Mouse (Mus musculus) E14TG2a.4 (cell line): ENCODE results near the gene Pik3cb.
A peak's percentile ranks its signal among the peaks of the same experiment; 100 is the strongest.

Experiments used
- H3K27me3 ChIP-seq: 2 replicates; pipeline ENCODE4 v1.6.1; 2014; ENCODE audit warnings: low read length, control low read depth; ENCODE audit not compliant: insufficient read depth
- H3K36me3 ChIP-seq: 2 replicates; pipeline ENCODE4 v1.6.1; 2014; ENCODE audit warnings: low read length, control low read depth; ENCODE audit not compliant: insufficient read depth
- H3K4me1 ChIP-seq: replicated peaks from 2 replicates; pipeline ENCODE4 v1.6.1; 2014; ENCODE audit warnings: low read depth, low read length, control low read depth
- H3K4me3 ChIP-seq: replicated peaks from 2 replicates; pipeline ENCODE4 v1.5.1; 2014; ENCODE audit warnings: mild to moderate bottlenecking, low read length
- H3K9me3 ChIP-seq: 2 replicates; pipeline ENCODE4 v1.6.1; 2014; ENCODE audit warnings: low read length, control low read depth
- CTCF ChIP-seq: conservative IDR thresholded peaks from 2 replicates; pipeline ENCODE4 v1.5.1; 2014; ENCODE audit warnings: low read length
- NANOG ChIP-seq: IDR thresholded peaks from 2 replicates; pipeline ENCODE4 v1.6.1; 2014; ENCODE audit warnings: borderline replicate concordance, low read length, mixed read lengths
- POU5F1 ChIP-seq: IDR thresholded peaks from 2 replicates; pipeline ENCODE4 v1.6.1; 2014; ENCODE audit warnings: low read length, borderline replicate concordance

Pik3cb gene

GRCm38 (mm10) chr9:98987131-98987530 is 153.3 kb downstream of the Pik3cb start:
- H3K4me1 ChIP-seq, result peaks cover 18% of the 10 kb centered on the region

More at GRCm38 (mm10) chr9:98987131-98987530, 153.3 kb downstream of the Pik3cb start:
- 0 out of 2 replicates have a peak, but pooled peaks cover 2% of the 10 kb centered on the region for H3K36me3 ChIP-seq
- peak overlapping the region; percentile 96 for H3K4me3 ChIP-seq
- TF ChIP-seq NANOG (no peak), CTCF (no peak), POU5F1 (no peak)
- H3K27me3 ChIP-seq, result peaks cover 15% of the 10 kb centered on the region
- H3K9me3 ChIP-seq, result no peaks in the 10 kb centered on the region
